Mouse (Mus musculus) MEL (cell line): Measurements from ENCODE around the gene Fam178b.

ENCODE experiments used
- CTCF ChIP-seq, 3 experiments: IDR thresholded peaks in 2 of 3; conservative IDR thresholded peaks in 1 of 3; 2 replicates each; pipeline ENCODE4 v1.5.1; 2011 to 2012; ENCODE audit warnings: low read length in 3 of 3, low read depth in 2 of 3, mild to moderate bottlenecking in 2 of 3, improper control_type of control experiment in 1 of 3, inconsistent platforms in 1 of 3, mixed read lengths in 1 of 3, moderate library complexity in 1 of 3; ENCODE audit not compliant: control insufficient read depth in 1 of 3, insufficient read depth in 1 of 3, poor library complexity in 1 of 3, severe bottlenecking in 1 of 3
- EP300 ChIP-seq, 2 experiments: IDR thresholded peaks; 2 replicates each; pipeline ENCODE4 v1.6.1; 2011; ENCODE audit warnings: improper control_type of control experiment in 2 of 2, low read length in 2 of 2, low read depth in 1 of 2, mild to moderate bottlenecking in 1 of 2
- MAX ChIP-seq: IDR thresholded peaks from 2 replicates; pipeline ENCODE4 v1.6.1; 2011; ENCODE audit warnings: low read length, improper control_type of control experiment
- POLR2A ChIP-seq, 2 experiments: IDR thresholded peaks; 2 replicates each; pipeline ENCODE4 v1.6.1; 2011 to 2012; ENCODE audit warnings: low read length in 2 of 2, mild to moderate bottlenecking in 2 of 2, control low read depth in 1 of 2, improper control_type of control experiment in 1 of 2, low read depth in 1 of 2, moderate library complexity in 1 of 2; ENCODE audit not compliant: control insufficient read depth in 1 of 2, insufficient read depth in 1 of 2, poor library complexity in 1 of 2
- USF2 ChIP-seq, 2 experiments: IDR thresholded peaks; 2 replicates each; pipeline ENCODE4 v1.6.1; 2011 to 2012; ENCODE audit warnings: improper control_type of control experiment in 2 of 2, low read length in 2 of 2, borderline replicate concordance in 1 of 2, inconsistent platforms in 1 of 2, low read depth in 1 of 2, mild to moderate bottlenecking in 1 of 2; ENCODE audit not compliant: insufficient read depth in 1 of 2
- ZKSCAN1 ChIP-seq: IDR thresholded peaks from 2 replicates; pipeline ENCODE4 v1.6.1; 2012; ENCODE audit warnings: low read depth, mild to moderate bottlenecking, inconsistent platforms, low read length, improper control_type of control experiment, moderate library complexity

- TF ChIP-seq ZKSCAN1 (no peak), CTCF (IDR thresholded peaks at IDR 0.05 in 2 of 3, conservative IDR thresholded peaks at IDR 0.05 in 1 of 3; ENCODE audit: control insufficient read depth in 1 of 3, insufficient read depth in 1 of 3, low read depth in 2 of 3, low read length in 3 of 3, poor library complexity in 1 of 3, severe bottlenecking in 1 of 3) (no peak), MAX (no peak), EP300 (IDR thresholded peaks at IDR 0.05; ENCODE audit: low read depth in 1 of 2, low read length in 2 of 2) (no peak), USF2 (IDR thresholded peaks at IDR 0.05; ENCODE audit: borderline replicate concordance in 1 of 2, insufficient read depth in 1 of 2, low read depth in 1 of 2, low read length in 2 of 2) (no peak), POLR2A (IDR thresholded peaks at IDR 0.05; ENCODE audit: control insufficient read depth in 1 of 2, insufficient read depth in 1 of 2, low read depth in 1 of 2, low read length in 2 of 2, poor library complexity in 1 of 2) (no peak)
These were observed 35.8 kb upstream of the Fam178b start for GRCm38 (mm10) chr1:36718786-36719185.
